Mouse (Mus musculus): Measurements from ENCODE around the gene Kmt5a. TPM values are rescaled to one million over a fixed set of nuclear protein-coding genes. Genes with fewer than 3 reads are reported as not detected.
"Not testable (repeated sequence)": the region's sequence is repeated elsewhere in the genome, so short reads cannot be mapped to it uniquely, and the experiment has no call there.

Kmt5a gene
- polyA plus RNA-seq, 1 experiment from 2014 or later = 21.7 TPM

- H3K4me3 ChIP-seq (ENCODE audit: low read depth, low read length); H3K9me3 ChIP-seq (replicated peaks; ENCODE audit: control insufficient read depth, low read length); DNase-seq (ENCODE audit: low spot score); H3K27me3 ChIP-seq (replicated peaks; ENCODE audit: control insufficient read depth, insufficient read depth, low read length); H3K27ac ChIP-seq (ENCODE audit: low read depth, low read length); H3K4me1 ChIP-seq (ENCODE audit: control insufficient read depth, insufficient read depth, low read length); H3K9ac ChIP-seq (ENCODE audit: low read length); ATAC-seq; H3K4me2 ChIP-seq (ENCODE audit: low read length): not testable (repeated sequence)
- peaks cover 43% of the 10 kb centered on the region for H3K36me3 ChIP-seq (ENCODE audit: control insufficient read depth, insufficient read depth, low read length)
- 75% methylated on average over 2 of the region's 4 CpGs for WGBS
Observed at GRCm38 (mm10) chr5:124500037-124500436, 60.3 kb downstream of the Kmt5a start.

GRCm38 (mm10) chr5:124500573-124500972, 60.8 kb downstream of the Kmt5a start:
- H3K27me3 ChIP-seq (replicated peaks; ENCODE audit: control insufficient read depth, insufficient read depth, low read length) = no peaks in the 10 kb centered on the region
- ATAC-seq = no peak
- H3K27ac ChIP-seq (ENCODE audit: low read depth, low read length) = no peak overlapping the region
- H3K4me1 ChIP-seq (ENCODE audit: control insufficient read depth, insufficient read depth, low read length) = no peaks in the 10 kb centered on the region
- H3K9ac ChIP-seq (ENCODE audit: low read length) = no peak overlapping the region
- no peak overlapping the region for H3K4me3 ChIP-seq (ENCODE audit: low read depth, low read length)
- WGBS = 91% methylated on average over 3 of the region's 3 CpGs
- peaks cover 39% of the 10 kb centered on the region for H3K36me3 ChIP-seq (ENCODE audit: control insufficient read depth, insufficient read depth, low read length)
- no peaks in the 10 kb centered on the region for H3K9me3 ChIP-seq (replicated peaks; ENCODE audit: control insufficient read depth, low read length)
- no peak overlapping the region for H3K4me2 ChIP-seq (ENCODE audit: low read length)
- DNase-seq (ENCODE audit: low spot score) = no peak

- Histone ChIP-seq H3K27ac (ENCODE audit: low read depth, low read length) (no peak overlapping the region), H3K9me3 (replicated peaks; ENCODE audit: control insufficient read depth, low read length) (no peaks in the 10 kb centered on the region), H3K36me3 (ENCODE audit: control insufficient read depth, insufficient read depth, low read length) (peaks cover 33% of the 10 kb centered on the region), H3K4me3 (ENCODE audit: low read depth, low read length) (no peak overlapping the region), H3K4me2 (ENCODE audit: low read length) (no peak overlapping the region), H3K4me1 (ENCODE audit: control insufficient read depth, insufficient read depth, low read length) (no peaks in the 10 kb centered on the region), H3K27me3 (replicated peaks; ENCODE audit: control insufficient read depth, insufficient read depth, low read length) (no peaks in the 10 kb centered on the region), H3K9ac (ENCODE audit: low read length) (no peak overlapping the region)
- DNase-seq (ENCODE audit: low spot score) (no peak), ATAC-seq (no peak)
- 90% methylated on average over 10 of the region's 10 CpGs for WGBS
Observed at GRCm38 (mm10) chr5:124501541-124501940, 61.8 kb downstream of the Kmt5a start.

GRCm38 (mm10) chr5:124503742-124504141, 64.0 kb downstream of the Kmt5a start:
- no peak overlapping the region for H3K4me2 ChIP-seq (ENCODE audit: low read length)
- H3K9me3 ChIP-seq (replicated peaks; ENCODE audit: control insufficient read depth, low read length) = no peaks in the 10 kb centered on the region
- peaks cover 25% of the 10 kb centered on the region for H3K36me3 ChIP-seq (ENCODE audit: control insufficient read depth, insufficient read depth, low read length)
- no peak for DNase-seq (ENCODE audit: low spot score)
- H3K4me1 ChIP-seq (ENCODE audit: control insufficient read depth, insufficient read depth, low read length) = no peaks in the 10 kb centered on the region
- H3K4me3 ChIP-seq (ENCODE audit: low read depth, low read length) = no peak overlapping the region
- 65% methylated on average over 14 of the region's 14 CpGs for WGBS
- H3K27ac ChIP-seq (ENCODE audit: low read depth, low read length) = no peak overlapping the region
- H3K9ac ChIP-seq (ENCODE audit: low read length) = no peak overlapping the region
- ATAC-seq = no peak
- H3K27me3 ChIP-seq (replicated peaks; ENCODE audit: control insufficient read depth, insufficient read depth, low read length) = no peaks in the 10 kb centered on the region

GRCm38 (mm10) chr5:124505235-124505634, 65.5 kb downstream of the Kmt5a start:
- peaks cover 25% of the 10 kb centered on the region for H3K36me3 ChIP-seq (ENCODE audit: control insufficient read depth, insufficient read depth, low read length)
- H3K9me3 ChIP-seq (replicated peaks; ENCODE audit: control insufficient read depth, low read length) = no peaks in the 10 kb centered on the region
- ATAC-seq = no peak
- no peaks in the 10 kb centered on the region for H3K4me1 ChIP-seq (ENCODE audit: control insufficient read depth, insufficient read depth, low read length)
- no peak overlapping the region for H3K27ac ChIP-seq (ENCODE audit: low read depth, low read length)
- H3K9ac ChIP-seq (ENCODE audit: low read length) = no peak overlapping the region
- no peak for DNase-seq (ENCODE audit: low spot score)
- WGBS = 96% methylated on average over 4 of the region's 4 CpGs
- H3K4me2 ChIP-seq (ENCODE audit: low read length) = no peak overlapping the region
- H3K27me3 ChIP-seq (replicated peaks; ENCODE audit: control insufficient read depth, insufficient read depth, low read length) = no peaks in the 10 kb centered on the region
- H3K4me3 ChIP-seq (ENCODE audit: low read depth, low read length) = no peak overlapping the region

GRCm38 (mm10) chr5:124506731-124507359, 67.1 kb downstream of the Kmt5a start:
- WGBS = 83% methylated on average over 10 of the region's 10 CpGs
- no peaks in the 10 kb centered on the region for H3K27me3 ChIP-seq (replicated peaks; ENCODE audit: control insufficient read depth, insufficient read depth, low read length)
- H3K36me3 ChIP-seq (ENCODE audit: control insufficient read depth, insufficient read depth, low read length) = peaks cover 17% of the 10 kb centered on the region; the same call in 1 of the 2 replicates
- ATAC-seq (no peak), DNase-seq (ENCODE audit: low spot score) (no peak)
- H3K4me1 ChIP-seq (ENCODE audit: control insufficient read depth, insufficient read depth, low read length) = no peaks in the 10 kb centered on the region
- H3K9me3 ChIP-seq (replicated peaks; ENCODE audit: control insufficient read depth, low read length) = no peaks in the 10 kb centered on the region
- H3K4me3 ChIP-seq (ENCODE audit: low read depth, low read length) = no peak overlapping the region
- H3K4me2 ChIP-seq (ENCODE audit: low read length) = no peak overlapping the region
- H3K9ac ChIP-seq (ENCODE audit: low read length) = no peak overlapping the region
- H3K27ac ChIP-seq (ENCODE audit: low read depth, low read length) = no peak overlapping the region

GRCm38 (mm10) chr5:124509200-124509599, 69.5 kb downstream of the Kmt5a start:
- ATAC-seq = no peak
- no peak overlapping the region for H3K4me2 ChIP-seq (ENCODE audit: low read length)
- no peaks in the 10 kb centered on the region for H3K9me3 ChIP-seq (replicated peaks; ENCODE audit: control insufficient read depth, low read length)
- no peak overlapping the region for H3K4me3 ChIP-seq (ENCODE audit: low read depth, low read length)
- H3K27ac ChIP-seq (ENCODE audit: low read depth, low read length) = no peak overlapping the region
- 91% methylated on average over 6 of the region's 6 CpGs for WGBS
- DNase-seq (ENCODE audit: low spot score) = no peak
- no peaks in the 10 kb centered on the region for H3K27me3 ChIP-seq (replicated peaks; ENCODE audit: control insufficient read depth, insufficient read depth, low read length)
- no peak overlapping the region for H3K9ac ChIP-seq (ENCODE audit: low read length)
- H3K4me1 ChIP-seq (ENCODE audit: control insufficient read depth, insufficient read depth, low read length) = no peaks in the 10 kb centered on the region
- H3K36me3 ChIP-seq (ENCODE audit: control insufficient read depth, insufficient read depth, low read length) = peaks cover 15% of the 10 kb centered on the region

- no peak overlapping the region for H3K9ac ChIP-seq (ENCODE audit: low read length)
- ATAC-seq (no peak), DNase-seq (ENCODE audit: low spot score) (no peak)
- 78% methylated on average over 12 of the region's 12 CpGs for WGBS
- H3K4me3 ChIP-seq (ENCODE audit: low read depth, low read length) = no peak overlapping the region
- H3K4me2 ChIP-seq (ENCODE audit: low read length) = no peak overlapping the region
- no peaks in the 10 kb centered on the region for H3K4me1 ChIP-seq (ENCODE audit: control insufficient read depth, insufficient read depth, low read length)
- no peaks in the 10 kb centered on the region for H3K27me3 ChIP-seq (replicated peaks; ENCODE audit: control insufficient read depth, insufficient read depth, low read length)
- H3K9me3 ChIP-seq (replicated peaks; ENCODE audit: control insufficient read depth, low read length) = no peaks in the 10 kb centered on the region
- H3K36me3 ChIP-seq (ENCODE audit: control insufficient read depth, insufficient read depth, low read length) = peaks cover 19% of the 10 kb centered on the region
- no peak overlapping the region for H3K27ac ChIP-seq (ENCODE audit: low read depth, low read length)
Observed at GRCm38 (mm10) chr5:124509742-124510237, 70.1 kb downstream of the Kmt5a start.

GRCm38 (mm10) chr5:124510536-124511050, 70.9 kb downstream of the Kmt5a start:
- WGBS = 87% methylated on average over 10 of the region's 10 CpGs
- ATAC-seq (no peak), DNase-seq (ENCODE audit: low spot score) (no peak)
- Histone ChIP-seq H3K27ac (ENCODE audit: low read depth, low read length) (no peak overlapping the region), H3K9ac (ENCODE audit: low read length) (no peak overlapping the region), H3K4me3 (ENCODE audit: low read depth, low read length) (no peak overlapping the region), H3K27me3 (replicated peaks; ENCODE audit: control insufficient read depth, insufficient read depth, low read length) (no peaks in the 10 kb centered on the region), H3K4me2 (ENCODE audit: low read length) (no peak overlapping the region), H3K4me1 (ENCODE audit: control insufficient read depth, insufficient read depth, low read length) (no peaks in the 10 kb centered on the region), H3K36me3 (ENCODE audit: control insufficient read depth, insufficient read depth, low read length) (peaks cover 19% of the 10 kb centered on the region), H3K9me3 (replicated peaks; ENCODE audit: control insufficient read depth, low read length) (no peaks in the 10 kb centered on the region)

Data from forebrain, embryonic 14.5 days (tissue).